Mouse (Mus musculus) intestine, embryonic 14.5 days (tissue): ENCODE data around the gene Tspan10. TPM values are rescaled to one million over a fixed set of nuclear protein-coding genes. Genes with fewer than 3 reads are reported as not detected.

Source experiments
- ATAC-seq: fragments of 200-750 bp; cut with Nextera tagmentation; replicated peaks from 2 replicates; pipeline ENCODE4 v1.8.0; 2017; ENCODE audit warnings: low read depth, moderate number of reproducible peaks, moderate TSS enrichment, moderate library complexity; ENCODE audit not compliant: low FRiP score, low TSS enrichment
- DNase-seq: peaks from one replicate; pipeline ENCODE4 v3.0.0-alpha.2; 2018; ENCODE audit warnings: low spot score
- H3K27ac ChIP-seq: fragments of 300-500 bp; sonication (generic); 2 replicates; pipeline ENCODE4 v1.5.1; 2014; ENCODE audit warnings: low read depth, mild to moderate bottlenecking, control low read depth
- H3K27me3 ChIP-seq: fragments of 300-500 bp; sonication (generic); replicated peaks from 2 replicates; pipeline ENCODE4 v1.6.1; 2014; ENCODE audit warnings: low read length, control low read depth; ENCODE audit not compliant: control insufficient read depth, insufficient read depth
- H3K36me3 ChIP-seq: fragments of 300-500 bp; sonication (generic); 2 replicates; pipeline ENCODE4 v1.6.1; 2014; ENCODE audit warnings: low read length, control low read depth; ENCODE audit not compliant: control insufficient read depth, insufficient read depth
- H3K4me1 ChIP-seq: fragments of 300-500 bp; sonication (generic); replicated peaks from 2 replicates; pipeline ENCODE4 v1.6.1; 2014; ENCODE audit warnings: low read length, control low read depth, mixed read lengths; ENCODE audit not compliant: control insufficient read depth, insufficient read depth
- H3K4me2 ChIP-seq: fragments of 300-500 bp; sonication (generic); 2 replicates; pipeline ENCODE4 v1.6.1; 2014; ENCODE audit warnings: low read length
- H3K4me3 ChIP-seq: fragments of 300-500 bp; sonication (generic); 2 replicates; pipeline ENCODE4 v1.5.1; 2014; ENCODE audit warnings: low read depth, low read length, control low read depth, mixed read lengths
- H3K9ac ChIP-seq: fragments of 300-500 bp; sonication (generic); 2 replicates; pipeline ENCODE4 v1.6.1; 2014; ENCODE audit warnings: mild to moderate bottlenecking, low read length
- H3K9me3 ChIP-seq: fragments of 300-500 bp; sonication (generic); 2 replicates; pipeline ENCODE4 v1.6.1; 2016; ENCODE audit warnings: low read length, control low read depth; ENCODE audit not compliant: control insufficient read depth
- WGBS: fragments of 180-500 bp; shearing (Covaris S2); extraction: QIAGEN DNeasy Blood & Tissue Kit; methylation state at CpG from one replicate; pipeline ENCODE4 v1.1.7; 2014; 5-methylcytosine and 5-hydroxymethylcytosine counted together
- polyA plus RNA-seq: library from polyadenylated mRNA; unstranded; fragments of >200 nt; fragmentation: Nextera tagmentation; extraction: Ambion mirVana; gene quantifications from 2 replicates; pipeline ENCODE4 v1.2.1, GENCODE M21; 2014

The Tspan10 gene
- polyA plus RNA-seq, 1 experiment from 2014 or later = not detected

DNA sequence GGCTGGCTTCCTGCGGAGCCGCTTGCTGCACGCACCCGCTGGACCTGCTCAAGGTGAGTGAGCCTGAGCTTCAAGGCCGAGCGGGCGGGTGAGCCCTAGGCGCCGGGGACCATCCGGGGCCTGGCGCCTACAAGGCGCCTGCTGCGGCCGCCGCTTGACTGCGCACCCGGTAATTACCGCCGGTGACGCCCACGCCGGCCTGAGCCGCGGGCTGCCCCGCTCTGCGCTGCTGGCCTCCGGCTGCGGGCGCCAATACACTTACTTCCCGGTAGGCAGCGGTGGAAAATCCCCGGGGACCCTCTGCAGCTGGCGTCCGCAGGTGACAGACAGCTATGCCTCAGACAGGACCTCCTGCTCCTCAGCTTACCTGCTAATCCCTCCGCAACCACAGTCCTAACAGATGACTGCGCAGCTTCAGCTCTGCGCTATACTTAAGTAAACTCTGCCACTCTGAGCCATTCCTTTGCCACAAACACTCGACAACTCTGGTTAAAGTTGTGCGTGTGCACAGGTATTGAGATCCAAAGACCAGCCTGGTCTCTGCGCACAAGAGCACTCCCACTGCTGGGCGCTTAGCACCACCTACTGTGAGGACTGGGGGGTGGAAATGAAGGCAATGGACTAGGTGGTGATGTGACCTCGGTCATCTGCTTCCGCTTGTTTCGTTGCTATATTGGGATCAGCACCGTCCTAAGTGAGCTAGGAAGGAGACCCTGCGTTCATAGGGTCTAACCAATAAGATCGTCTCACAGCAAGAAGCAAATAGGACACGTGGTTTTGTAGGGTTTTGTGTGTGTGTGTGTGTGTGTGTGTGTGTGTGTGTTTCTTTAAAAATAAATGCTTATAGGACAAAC is 49.8 kb downstream of the Tspan10 start:
- DNase-seq (peak; percentile 80), ATAC-seq (peak; percentile 38)
- Histone ChIP-seq H3K4me1 (peaks cover 19% of the 10 kb centered on the region), H3K4me3 (peak overlapping the region; percentile 95), H3K27me3 (no peaks in the 10 kb centered on the region), H3K4me2 (peak overlapping the region; percentile 91), H3K9ac (peak overlapping the region; percentile 74), H3K36me3 (peaks cover 45% of the 10 kb centered on the region), H3K27ac (peak overlapping the region; percentile 74), H3K9me3 (no peaks in the 10 kb centered on the region)
- WGBS = under 1% methylated on average over 48 of the region's 48 CpGs

DNA sequence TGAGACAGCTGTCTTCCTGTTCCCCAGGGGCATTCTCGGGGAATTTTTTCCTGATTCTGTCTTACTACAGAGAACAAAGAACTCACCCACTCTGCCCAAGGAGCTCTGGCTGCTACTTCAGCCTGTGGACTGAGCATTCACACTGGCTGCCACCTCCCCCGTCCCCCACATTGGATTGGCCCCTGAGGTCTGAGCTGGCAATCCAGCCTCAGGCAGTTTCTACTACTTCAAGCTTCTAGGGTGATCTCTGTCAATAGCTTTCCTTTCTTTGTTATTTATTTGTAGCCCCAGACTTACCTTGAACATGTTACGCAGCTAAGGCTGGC is 50.4 kb downstream of the Tspan10 start:
- WGBS = 25% methylated on average over 3 of the region's 3 CpGs
- H3K4me1 ChIP-seq = peaks cover 19% of the 10 kb centered on the region

DNA sequence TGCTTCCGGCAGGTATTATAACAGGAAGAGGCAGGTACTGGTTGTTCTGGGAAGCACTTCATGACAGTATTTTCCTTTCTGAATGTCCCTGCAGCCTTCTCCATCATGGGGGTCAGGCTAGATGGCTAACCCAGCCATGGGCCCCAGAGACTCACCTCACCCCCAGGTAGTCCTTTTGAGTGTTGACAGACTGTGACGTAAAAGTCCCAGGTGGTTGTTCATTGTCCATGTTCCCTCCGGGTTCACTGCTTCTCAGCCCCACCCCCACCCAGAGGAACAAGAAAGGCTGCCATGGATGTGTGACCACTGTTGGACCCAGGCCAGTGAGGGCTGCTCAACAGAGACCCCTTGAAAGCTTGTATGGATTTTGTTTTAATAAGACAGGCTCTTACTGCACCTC is 50.9 kb downstream of the Tspan10 start:
- H3K9ac ChIP-seq = peak overlapping the region; percentile 74
- no peaks in the 10 kb centered on the region for H3K27me3 ChIP-seq
- peak overlapping the region; percentile 74; the same call in 1 of the 2 replicates for H3K27ac ChIP-seq
- H3K4me2 ChIP-seq = peak overlapping the region; percentile 91
- H3K4me3 ChIP-seq = peak overlapping the region; percentile 95
- no peak for ATAC-seq
- H3K9me3 ChIP-seq = no peaks in the 10 kb centered on the region
- H3K36me3 ChIP-seq = peaks cover 44% of the 10 kb centered on the region
- peaks cover 19% of the 10 kb centered on the region for H3K4me1 ChIP-seq
- WGBS = 59% methylated on average over 3 of the region's 3 CpGs
- DNase-seq = no peak

More for the DNA sequence above, 50.4 kb downstream of the Tspan10 start:
- H3K36me3 ChIP-seq = peaks cover 44% of the 10 kb centered on the region
- H3K4me3 ChIP-seq = peak overlapping the region; percentile 95
- ATAC-seq (no peak), DNase-seq (no peak)
- H3K27me3 ChIP-seq = no peaks in the 10 kb centered on the region
- peak overlapping the region; percentile 74 for H3K27ac ChIP-seq
- no peaks in the 10 kb centered on the region for H3K9me3 ChIP-seq
- H3K4me2 ChIP-seq = peak overlapping the region; percentile 91
- peak overlapping the region; percentile 74 for H3K9ac ChIP-seq

DNA sequence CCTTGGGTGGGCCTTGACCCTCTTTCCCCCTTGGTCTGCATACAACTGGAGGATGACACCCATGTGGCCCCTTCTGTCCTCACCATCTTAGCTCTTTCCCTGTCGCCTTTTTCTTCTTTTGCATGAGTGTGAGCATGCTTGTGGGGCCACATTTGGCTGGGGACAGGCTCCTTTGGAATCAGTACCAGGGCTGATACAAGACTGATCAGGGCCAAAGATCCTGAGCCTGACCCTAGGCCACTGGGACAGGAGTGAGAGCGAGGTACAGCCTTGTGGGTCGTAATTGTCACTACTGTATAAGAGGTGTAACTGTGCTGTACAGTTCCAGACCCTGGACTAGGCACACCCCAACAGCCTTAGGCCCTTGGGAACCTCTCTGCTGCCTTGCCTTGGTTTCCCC is 51.5 kb downstream of the Tspan10 start:
- H3K9ac ChIP-seq = no peak overlapping the region
- no peak for ATAC-seq
- no peak for DNase-seq
- no peak overlapping the region for H3K4me2 ChIP-seq
- no peaks in the 10 kb centered on the region for H3K27me3 ChIP-seq
- peaks cover 19% of the 10 kb centered on the region for H3K4me1 ChIP-seq
- 85% methylated on average over 3 of the region's 3 CpGs for WGBS
- H3K9me3 ChIP-seq = no peaks in the 10 kb centered on the region
- H3K27ac ChIP-seq = no peak overlapping the region
- peaks cover 40% of the 10 kb centered on the region for H3K36me3 ChIP-seq
- H3K4me3 ChIP-seq = no peak overlapping the region

Other genes with a start within 250 kb of the Tspan10 start
- 12.1 and 12.7 TPM in 2 replicates for gene Bahcc1, start 209.7 kb upstream of the Tspan10 start, polyA plus RNA-seq
- gene Actg1, start 94.1 kb upstream of the Tspan10 start, polyA plus RNA-seq = 2,797 and 3,021 TPM in 2 replicates
- 0.12 and 0.65 TPM in 2 replicates for gene Fscn2, start 81.1 kb upstream of the Tspan10 start, polyA plus RNA-seq
- 32.6 and 37.0 TPM in 2 replicates for gene Faap100, start 63.9 kb upstream of the Tspan10 start, polyA plus RNA-seq
- 34.5 and 37.4 TPM in 2 replicates for gene Nploc4, start 4.9 kb upstream of the Tspan10 start, polyA plus RNA-seq
- gene Pde6g, start 10.9 kb downstream of the Tspan10 start, polyA plus RNA-seq = not detected in 2 replicates
- 16.5 and 17.5 TPM in 2 replicates for gene Oxld1, start 15.4 kb downstream of the Tspan10 start, polyA plus RNA-seq
- 30.5 and 31.2 TPM in 2 replicates for gene Ccdc137, start 15.5 kb downstream of the Tspan10 start, polyA plus RNA-seq
- gene Arl16, start 25.0 kb downstream of the Tspan10 start, polyA plus RNA-seq = 46.0 and 46.8 TPM in 2 replicates
- gene Mrpl12, start 42.0 kb downstream of the Tspan10 start, polyA plus RNA-seq = 218 and 226 TPM in 2 replicates
- 74.6 and 83.1 TPM in 2 replicates for gene Slc25a10, start 49.2 kb downstream of the Tspan10 start, polyA plus RNA-seq
- gene Gcgr, start 88.1 kb downstream of the Tspan10 start, polyA plus RNA-seq = 0.42 and 0.50 TPM in 2 replicates
- 191 and 209 TPM in 2 replicates for gene Mcrip1, start 107.1 kb downstream of the Tspan10 start, polyA plus RNA-seq
- 0.24 TPM in 1 of 2 replicates, not detected in the other for gene Ppp1r27, start 108.5 kb downstream of the Tspan10 start, polyA plus RNA-seq
- gene P4hb, start 130.6 kb downstream of the Tspan10 start, polyA plus RNA-seq = 746 and 800 TPM in 2 replicates
- gene Arhgdia, start 139.0 kb downstream of the Tspan10 start, polyA plus RNA-seq = 627 and 633 TPM in 2 replicates
- 387 and 448 TPM in 2 replicates for gene Alyref, start 155.7 kb downstream of the Tspan10 start, polyA plus RNA-seq
- 244 TPM in 2 replicates for gene Anapc11, start 155.8 kb downstream of the Tspan10 start, polyA plus RNA-seq
- gene Npb, start 165.8 kb downstream of the Tspan10 start, polyA plus RNA-seq = 3.5 and 4.4 TPM in 2 replicates
- 157 and 179 TPM in 2 replicates for gene Pcyt2, start 175.3 kb downstream of the Tspan10 start, polyA plus RNA-seq
- gene Sirt7, start 182.6 kb downstream of the Tspan10 start, polyA plus RNA-seq = 31.8 and 35.6 TPM in 2 replicates
- gene Mafg, start 191.0 kb downstream of the Tspan10 start, polyA plus RNA-seq = 20.1 and 25.0 TPM in 2 replicates
- 22.4 and 23.2 TPM in 2 replicates for gene Pycr1, start 201.1 kb downstream of the Tspan10 start, polyA plus RNA-seq
- gene Myadml2, start 205.5 kb downstream of the Tspan10 start, polyA plus RNA-seq = 0.32 TPM in 1 of 2 replicates, not detected in the other
- gene Notum, start 218.5 kb downstream of the Tspan10 start, polyA plus RNA-seq = 1.1 and 1.3 TPM in 2 replicates
- 93.2 and 104 TPM in 2 replicates for gene Aspscr1, start 230.3 kb downstream of the Tspan10 start, polyA plus RNA-seq